Mouse (Mus musculus) embryonic facial prominence, embryonic 13.5 days (tissue): Measurements from ENCODE around the gene Lrp8. TPM values are rescaled to one million over a fixed set of nuclear protein-coding genes. Genes with fewer than 3 reads are reported as not detected.

Experiments
- ATAC-seq: fragments of 200-750 bp; cut with Nextera tagmentation; 2 replicates; pipeline ENCODE4 v1.8.0; 2017; ENCODE audit warnings: low read depth; ENCODE audit not compliant: insufficient number of reproducible peaks, insufficient read depth, low FRiP score, low TSS enrichment
- H3K27ac ChIP-seq: fragments of 300-500 bp; sonication (generic); 2 replicates; pipeline ENCODE4 v1.5.1; 2015; ENCODE audit warnings: moderate library complexity, mild to moderate bottlenecking, inconsistent platforms
- H3K27me3 ChIP-seq: fragments of 300-500 bp; sonication (generic); 2 replicates; pipeline ENCODE4 v1.6.1; 2015; ENCODE audit warnings: mild to moderate bottlenecking, inconsistent platforms
- H3K36me3 ChIP-seq: fragments of 300-500 bp; sonication (generic); 2 replicates; pipeline ENCODE4 v1.6.1; 2015; ENCODE audit warnings: mild to moderate bottlenecking, inconsistent platforms
- H3K4me1 ChIP-seq: fragments of 300-500 bp; sonication (generic); 2 replicates; pipeline ENCODE4 v1.6.1; 2015; ENCODE audit warnings: inconsistent platforms
- H3K4me2 ChIP-seq: fragments of 300-500 bp; sonication (generic); 2 replicates; pipeline ENCODE4 v1.6.1; 2015; ENCODE audit warnings: moderate library complexity, mild to moderate bottlenecking, inconsistent platforms
- H3K4me3 ChIP-seq: fragments of 300-500 bp; sonication (generic); 2 replicates; pipeline ENCODE4 v1.5.1; 2015; ENCODE audit warnings: mild to moderate bottlenecking, inconsistent platforms
- H3K9ac ChIP-seq: fragments of 300-500 bp; sonication (generic); 2 replicates; pipeline ENCODE4 v1.6.1; 2015; ENCODE audit warnings: mild to moderate bottlenecking, inconsistent platforms
- H3K9me3 ChIP-seq: fragments of 300-500 bp; sonication (generic); 2 replicates; pipeline ENCODE4 v1.6.1; 2016; ENCODE audit warnings: inconsistent platforms
- WGBS: fragments of 180-500 bp; shearing (Covaris S2); methylation state at CpG from one replicate; pipeline ENCODE4 v1.1.7; 2015; ENCODE audit warnings: mixed read lengths; 5-methylcytosine and 5-hydroxymethylcytosine counted together
- polyA plus RNA-seq: library from polyadenylated mRNA; unstranded; fragments of >200 nt; fragmentation: Nextera tagmentation; extraction: Ambion mirVana; gene quantifications from 2 replicates; pipeline ENCODE4 v1.2.1, GENCODE M21; 2015

Gene Lrp8
- polyA plus RNA-seq, 1 experiment from 2014 or later = 4.1 TPM

- Histone ChIP-seq H3K36me3 (no peaks in the 10 kb centered on the region), H3K9ac (no peak overlapping the region), H3K27ac (no peak overlapping the region), H3K4me2 (no peak overlapping the region), H3K4me3 (no peak overlapping the region), H3K4me1 (peaks cover 9% of the 10 kb centered on the region), H3K9me3 (no peaks in the 10 kb centered on the region), H3K27me3 (0 out of 2 replicates have a peak, but pooled peaks cover 5% of the 10 kb centered on the region)
- ATAC-seq = no peak
- 81% methylated on average over 5 of the region's 5 CpGs for WGBS
These were observed 24.9 kb upstream of the Lrp8 start for GRCm38 (mm10) chr4:107776990-107777673.

- H3K4me2 ChIP-seq = no peak overlapping the region
- WGBS = 66% methylated on average over 10 of the region's 10 CpGs
- no peak overlapping the region for H3K4me3 ChIP-seq
- H3K4me1 ChIP-seq = no peaks in the 10 kb centered on the region
- no peaks in the 10 kb centered on the region for H3K36me3 ChIP-seq
- ATAC-seq = no peak
- H3K27me3 ChIP-seq = 0 out of 2 replicates have a peak, but pooled peaks cover 5% of the 10 kb centered on the region
- no peaks in the 10 kb centered on the region for H3K9me3 ChIP-seq
- no peak overlapping the region for H3K27ac ChIP-seq
- H3K9ac ChIP-seq = no peak overlapping the region
These were observed 18.5 kb upstream of the Lrp8 start for GRCm38 (mm10) chr4:107783541-107783940.

GRCm38 (mm10) chr4:107788841-107789240, 13.2 kb upstream of the Lrp8 start:
- no peaks in the 10 kb centered on the region for H3K9me3 ChIP-seq
- no peak overlapping the region for H3K4me2 ChIP-seq
- ATAC-seq = no peak
- H3K9ac ChIP-seq = no peak overlapping the region
- no peaks in the 10 kb centered on the region for H3K27me3 ChIP-seq
- no peaks in the 10 kb centered on the region for H3K36me3 ChIP-seq
- H3K27ac ChIP-seq = no peak overlapping the region
- 81% methylated on average over 6 of the region's 6 CpGs for WGBS
- no peaks in the 10 kb centered on the region for H3K4me1 ChIP-seq
- H3K4me3 ChIP-seq = no peak overlapping the region

GRCm38 (mm10) chr4:107800801-107801200, 1.3 kb upstream of the Lrp8 start:
- 79% methylated on average over 6 of the region's 6 CpGs for WGBS
- peaks cover 30% of the 10 kb centered on the region for H3K27me3 ChIP-seq
- H3K27ac ChIP-seq = no peak overlapping the region
- peaks cover 22% of the 10 kb centered on the region for H3K4me1 ChIP-seq
- H3K4me3 ChIP-seq = no peak overlapping the region
- no peak for ATAC-seq
- no peaks in the 10 kb centered on the region for H3K36me3 ChIP-seq
- no peaks in the 10 kb centered on the region for H3K9me3 ChIP-seq
- no peak overlapping the region for H3K9ac ChIP-seq
- no peak overlapping the region for H3K4me2 ChIP-seq

- peak overlapping the region; percentile 79 for H3K9ac ChIP-seq
- H3K4me1 ChIP-seq = peaks cover 22% of the 10 kb centered on the region
- H3K4me2 ChIP-seq = peak overlapping the region; percentile 99
- peaks cover 30% of the 10 kb centered on the region for H3K27me3 ChIP-seq
- no peaks in the 10 kb centered on the region for H3K36me3 ChIP-seq
- peak overlapping the region; percentile 9; the same call in 1 of the 2 replicates for H3K27ac ChIP-seq
- H3K4me3 ChIP-seq = peak overlapping the region; percentile 70
- 2% methylated on average over 41 of the region's 41 CpGs for WGBS
- peak; percentile 12; the same call in 1 of the 2 replicates for ATAC-seq
- H3K9me3 ChIP-seq = no peaks in the 10 kb centered on the region
These were observed 486 bp upstream of the Lrp8 start for GRCm38 (mm10) chr4:107801366-107802184.

GRCm38 (mm10) chr4:107802450-107803331, 630 bp downstream of the Lrp8 start:
- H3K4me1 ChIP-seq = peaks cover 22% of the 10 kb centered on the region
- no peaks in the 10 kb centered on the region for H3K9me3 ChIP-seq
- peak overlapping the region; percentile 99 for H3K4me2 ChIP-seq
- no peak for ATAC-seq
- no peaks in the 10 kb centered on the region; the same call in 1 of the 2 replicates for H3K36me3 ChIP-seq
- H3K27ac ChIP-seq = no peak overlapping the region; the same call in 1 of the 2 replicates
- H3K4me3 ChIP-seq = peak overlapping the region; percentile 70
- H3K27me3 ChIP-seq = peaks cover 30% of the 10 kb centered on the region
- H3K9ac ChIP-seq = peak overlapping the region; percentile 79
- under 1% methylated on average over 64 of the region's 65 CpGs for WGBS

- peak overlapping the region; percentile 99 for H3K4me2 ChIP-seq
- no peaks in the 10 kb centered on the region; the same call in 1 of the 2 replicates for H3K36me3 ChIP-seq
- H3K27me3 ChIP-seq = peaks cover 30% of the 10 kb centered on the region
- peak overlapping the region; percentile 70 for H3K4me3 ChIP-seq
- H3K9ac ChIP-seq = peak overlapping the region; percentile 79
- H3K27ac ChIP-seq = no peak overlapping the region
- peak; percentile 72 for ATAC-seq
- H3K9me3 ChIP-seq = no peaks in the 10 kb centered on the region
- WGBS = under 1% methylated on average over 42 of the region's 46 CpGs
- H3K4me1 ChIP-seq = peaks cover 22% of the 10 kb centered on the region
These were observed 1.5 kb downstream of the Lrp8 start for GRCm38 (mm10) chr4:107803351-107804106.

- peaks cover 22% of the 10 kb centered on the region for H3K4me1 ChIP-seq
- no peaks in the 10 kb centered on the region; the same call in 1 of the 2 replicates for H3K36me3 ChIP-seq
- ATAC-seq = no peak
- H3K4me2 ChIP-seq = no peak overlapping the region
- H3K9ac ChIP-seq = no peak overlapping the region
- H3K27ac ChIP-seq = no peak overlapping the region
- H3K9me3 ChIP-seq = no peaks in the 10 kb centered on the region
- peaks cover 23% of the 10 kb centered on the region for H3K27me3 ChIP-seq
- WGBS = 80% methylated on average over 3 of the region's 3 CpGs
- H3K4me3 ChIP-seq = no peak overlapping the region
These were observed 3.4 kb downstream of the Lrp8 start for GRCm38 (mm10) chr4:107805491-107805890.

- Histone ChIP-seq H3K9me3 (no peaks in the 10 kb centered on the region), H3K27me3 (peaks cover 19% of the 10 kb centered on the region), H3K4me2 (no peak overlapping the region), H3K36me3 (no peaks in the 10 kb centered on the region; the same call in 1 of the 2 replicates), H3K9ac (no peak overlapping the region), H3K4me1 (peaks cover 15% of the 10 kb centered on the region), H3K27ac (no peak overlapping the region), H3K4me3 (no peak overlapping the region)
- 73% methylated on average over 4 of the region's 4 CpGs for WGBS
- ATAC-seq = no peak
These were observed 5.7 kb downstream of the Lrp8 start for GRCm38 (mm10) chr4:107807796-107808195.

- no peak for ATAC-seq
- Histone ChIP-seq H3K4me1 (peaks cover 7% of the 10 kb centered on the region), H3K9me3 (no peaks in the 10 kb centered on the region), H3K4me2 (no peak overlapping the region), H3K36me3 (no peaks in the 10 kb centered on the region; the same call in 1 of the 2 replicates), H3K27me3 (peaks cover 15% of the 10 kb centered on the region), H3K4me3 (no peak overlapping the region), H3K27ac (no peak overlapping the region), H3K9ac (no peak overlapping the region)
These were observed 6.6 kb downstream of the Lrp8 start for GRCm38 (mm10) chr4:107808655-107809054.
